Mouse (Mus musculus) thymus, adult 2 months (tissue): ENCODE data around the gene Tmem273. TPM values are rescaled to one million over a fixed set of nuclear protein-coding genes. Genes with fewer than 3 reads are reported as not detected.

Source experiments
- DNase-seq: peaks from one replicate; pipeline ENCODE4 v3.0.0; 2021
- H3K27ac ChIP-seq: fragments of 200-500 bp; 2 replicates; pipeline ENCODE4 v1.5.1; 2012; ENCODE audit warnings: low read length, control low read depth; ENCODE audit not compliant: control insufficient read depth, insufficient read depth
- H3K27me3 ChIP-seq: fragments of 200-500 bp; 2 replicates; pipeline ENCODE4 v1.6.1; 2012; ENCODE audit warnings: mild to moderate bottlenecking, low read length, moderate library complexity, mixed read lengths; ENCODE audit not compliant: control insufficient read depth, insufficient read depth
- H3K36me3 ChIP-seq: fragments of 200-500 bp; 2 replicates; pipeline ENCODE4 v1.6.1; 2012; ENCODE audit warnings: mild to moderate bottlenecking, low read length, moderate library complexity; ENCODE audit not compliant: control insufficient read depth, insufficient read depth
- H3K4me1 ChIP-seq: fragments of 200-500 bp; replicated peaks from 2 replicates; pipeline ENCODE4 v1.6.1; 2012; ENCODE audit warnings: low read length; ENCODE audit not compliant: control insufficient read depth, insufficient read depth
- H3K4me3 ChIP-seq: fragments of 200-500 bp; 2 replicates; pipeline ENCODE4 v1.5.1; 2012; ENCODE audit warnings: mild to moderate bottlenecking, low read length, control low read depth, moderate library complexity; ENCODE audit not compliant: control insufficient read depth, insufficient read depth
- CTCF ChIP-seq: fragments of 200-500 bp; IDR thresholded peaks from 2 replicates; pipeline ENCODE4 v1.5.1; 2012; ENCODE audit warnings: mild to moderate bottlenecking, control low read depth, low read length, moderate library complexity, borderline replicate concordance; ENCODE audit not compliant: control insufficient read depth, poor library complexity, insufficient read depth; ENCODE audit errors: extremely low read depth
- POLR2A ChIP-seq: fragments of 200-500 bp; IDR thresholded peaks from 2 replicates; pipeline ENCODE4 v1.6.1; 2012; ENCODE audit warnings: mild to moderate bottlenecking, low read length, control low read depth, moderate library complexity; ENCODE audit not compliant: control insufficient read depth, poor library complexity, insufficient read depth; ENCODE audit errors: extremely low read depth
- WGBS: fragments of 180-500 bp; shearing (Covaris S2); methylation state at CpG from one replicate; pipeline ENCODE4 v1.1.7; 2018; 5-methylcytosine and 5-hydroxymethylcytosine counted together
- polyA plus RNA-seq: library from polyadenylated mRNA; depleted of rRNA; stranded (reverse); fragments of >200 nt; gene quantifications from 2 replicates; pipeline ENCODE4 v1.2.3, GENCODE M21; 2012; rRNA removed

Tmem273 gene
- polyA plus RNA-seq, result 1.4 and 1.6 TPM in 2 replicates

GRCm38 (mm10) chr14:32785556-32786130 lies at the start of gene Tmem273:
TSS of gene Tmem273 (plus strand) at chr14:32785963.
- TF ChIP-seq CTCF (no peak), POLR2A (no peak)
- no peak within 1 kb of the TSS for H3K27ac ChIP-seq
- DNase-seq, result no peak
- peaks cover 10% of the 10 kb centered on the region for H3K4me1 ChIP-seq
- H3K27me3 ChIP-seq, result no peaks in the 10 kb centered on the region
- WGBS, result 7% methylated on average over 3 of the region's 3 CpGs
- no peak within 1 kb of the TSS for H3K4me3 ChIP-seq
- H3K36me3 ChIP-seq, result no peaks in the 10 kb centered on the region

- 88% methylated on average over 6 of the region's 6 CpGs for WGBS
- no peak overlapping the region for H3K27ac ChIP-seq
- no peaks in the 10 kb centered on the region for H3K27me3 ChIP-seq
- TF ChIP-seq CTCF (no peak), POLR2A (no peak)
- no peak for DNase-seq
- H3K36me3 ChIP-seq, result no peaks in the 10 kb centered on the region
- H3K4me1 ChIP-seq, result no peaks in the 10 kb centered on the region
- no peak overlapping the region for H3K4me3 ChIP-seq
These were observed 49.2 kb upstream of the Tmem273 start for GRCm38 (mm10) chr14:32736561-32736960.

DNA sequence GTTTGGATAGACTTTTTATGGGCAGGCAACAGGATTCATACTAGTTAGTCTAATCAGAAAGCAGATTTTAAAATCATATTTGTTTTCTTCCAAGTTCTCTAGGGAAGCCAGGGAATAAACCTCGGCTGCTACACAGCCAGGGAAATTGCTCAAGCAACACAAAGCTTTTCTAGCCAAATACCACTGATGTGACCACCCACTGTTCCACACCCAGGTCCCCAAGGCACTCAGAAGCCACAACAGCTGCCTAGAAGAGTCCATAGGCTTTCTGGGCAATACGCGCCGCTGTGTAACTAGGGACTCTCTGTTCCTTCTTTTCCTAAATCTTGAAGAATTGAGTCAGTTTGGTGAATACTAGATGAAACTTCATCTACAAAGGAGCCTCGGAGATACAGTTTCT lies 47.2 kb upstream of the Tmem273 start:
- H3K4me3 ChIP-seq, result no peak overlapping the region
- DNase-seq, result no peak
- no peaks in the 10 kb centered on the region for H3K4me1 ChIP-seq
- TF ChIP-seq CTCF (no peak), POLR2A (no peak)
- no peaks in the 10 kb centered on the region for H3K36me3 ChIP-seq
- H3K27ac ChIP-seq, result no peak overlapping the region
- WGBS, result 88% methylated on average over 5 of the region's 5 CpGs
- H3K27me3 ChIP-seq, result no peaks in the 10 kb centered on the region

- no peaks in the 10 kb centered on the region for H3K4me1 ChIP-seq
- DNase-seq, result no peak
- H3K27ac ChIP-seq, result no peak overlapping the region
- no peaks in the 10 kb centered on the region for H3K36me3 ChIP-seq
- TF ChIP-seq POLR2A, result no peak
- no peak for TF ChIP-seq CTCF
- H3K4me3 ChIP-seq, result no peak overlapping the region
- 91% methylated on average over 6 of the region's 6 CpGs for WGBS
- H3K27me3 ChIP-seq, result no peaks in the 10 kb centered on the region; the same call in 1 of the 2 replicates
These were observed 37.2 kb upstream of the Tmem273 start for GRCm38 (mm10) chr14:32748519-32748918.

GRCm38 (mm10) chr14:32750727-32751126 lies 35.0 kb upstream of the Tmem273 start:
- Histone ChIP-seq H3K36me3 (no peaks in the 10 kb centered on the region), H3K4me1 (no peaks in the 10 kb centered on the region), H3K4me3 (no peak overlapping the region), H3K27me3 (no peaks in the 10 kb centered on the region; the same call in 1 of the 2 replicates), H3K27ac (no peak overlapping the region)
- TF ChIP-seq CTCF (no peak), POLR2A (no peak)
- 89% methylated on average over 6 of the region's 6 CpGs for WGBS
- DNase-seq, result no peak

DNA sequence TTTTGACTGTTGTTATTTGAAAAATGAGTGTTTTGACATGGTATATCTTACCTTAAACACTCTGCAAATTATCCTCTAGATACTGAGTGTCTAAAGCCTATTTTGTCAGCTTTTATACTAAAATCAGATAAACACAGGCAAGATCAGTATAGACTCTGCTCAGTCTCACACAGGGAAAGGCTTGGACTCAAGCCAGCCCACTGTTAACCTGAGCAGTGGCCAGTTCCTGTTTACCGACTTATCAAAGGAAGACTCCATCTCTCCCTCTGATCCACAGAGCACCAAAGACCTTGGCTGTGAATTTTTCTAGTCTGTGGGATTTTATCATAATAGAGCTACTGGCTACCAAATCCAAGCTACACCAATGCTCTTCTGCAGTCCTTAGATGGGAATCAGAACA lies 31.5 kb upstream of the Tmem273 start:
- no peak for DNase-seq
- no peaks in the 10 kb centered on the region for H3K4me1 ChIP-seq
- H3K36me3 ChIP-seq, result no peaks in the 10 kb centered on the region
- H3K27ac ChIP-seq, result no peak overlapping the region
- TF ChIP-seq CTCF (no peak), POLR2A (no peak)
- WGBS, result 10% methylated on average over 1 of the region's 1 CpGs
- no peaks in the 10 kb centered on the region for H3K27me3 ChIP-seq
- no peak overlapping the region for H3K4me3 ChIP-seq

DNA sequence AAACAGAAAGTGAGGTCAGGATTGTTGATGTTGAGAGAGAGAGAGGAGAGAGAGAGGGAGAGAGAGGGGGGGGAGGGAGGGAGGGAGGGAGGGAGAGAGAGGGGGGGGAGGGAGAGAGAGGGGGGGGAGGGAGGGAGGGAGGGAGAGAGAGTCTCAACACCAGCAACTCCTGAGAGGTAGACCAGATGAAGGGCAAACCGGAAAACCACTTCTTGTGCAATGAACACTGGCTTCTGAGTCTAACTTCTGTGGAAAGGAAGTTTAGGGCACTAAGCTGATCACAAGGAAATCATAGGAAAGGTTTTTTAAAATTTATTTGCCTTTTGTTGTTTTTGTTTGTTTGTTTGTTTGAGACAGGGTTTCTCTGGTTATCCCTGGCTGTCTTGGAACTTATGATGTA lies 23.6 kb upstream of the Tmem273 start:
- Histone ChIP-seq H3K27ac (no peak overlapping the region), H3K27me3 (no peaks in the 10 kb centered on the region), H3K36me3 (no peaks in the 10 kb centered on the region), H3K4me1 (no peaks in the 10 kb centered on the region), H3K4me3 (no peak overlapping the region)
- no peak for DNase-seq
- TF ChIP-seq POLR2A (no peak), CTCF (no peak)
- WGBS, result 42% methylated on average over 1 of the region's 1 CpGs
